Mouse (Mus musculus) layer of hippocampus, adult 8-10 months (tissue): ENCODE data around the gene Ccdc6. TPM values are rescaled to one million over a fixed set of nuclear protein-coding genes. Genes with fewer than 3 reads are reported as not detected.

Experiments
- DNase-seq, 2 experiments: peaks; one replicate each; pipeline ENCODE4 v3.0.0; 2022; ENCODE audit warnings: low spot score in 2 of 2
- total RNA-seq, 4 experiments: library from RNA; stranded (reverse); gene quantifications; 2 replicates each; pipeline ENCODE4 v1.2.4; 2022

Gene Ccdc6
- 10 to 100 TPM; 56.7 to 70.6 (median 66.3) TPM for total RNA-seq

- peak; percentile 48 to 71 for DNase-seq
Observed at GRCm38 (mm10) chr10:70096366-70097188, at the start of gene Ccdc6. Ccdc6 (plus strand) TSS chr10:70097121.

- DNase-seq = no peak
Observed at GRCm38 (mm10) chr10:70049771-70050170, 47.1 kb upstream of the Ccdc6 start.

GRCm38 (mm10) chr10:70055291-70055690 is 41.6 kb upstream of the Ccdc6 start:
- no peak for DNase-seq

GRCm38 (mm10) chr10:70057064-70057463 is 39.9 kb upstream of the Ccdc6 start:
- no peak for DNase-seq

GRCm38 (mm10) chr10:70060021-70060688 is 36.8 kb upstream of the Ccdc6 start:
- peak; percentile 37 to 65 for DNase-seq

GRCm38 (mm10) chr10:70060689-70061081 is 36.2 kb upstream of the Ccdc6 start:
- peak in 1 of 2 experiments; percentile 14 for DNase-seq

- no peak for DNase-seq
Observed at GRCm38 (mm10) chr10:70063881-70064555, 32.9 kb upstream of the Ccdc6 start.

GRCm38 (mm10) chr10:70065191-70065590 is 31.7 kb upstream of the Ccdc6 start:
- no peak for DNase-seq

- no peak for DNase-seq
Observed at GRCm38 (mm10) chr10:70066497-70067168, 30.3 kb upstream of the Ccdc6 start.

GRCm38 (mm10) chr10:70067169-70068115 is 29.5 kb upstream of the Ccdc6 start:
- no peak for DNase-seq

GRCm38 (mm10) chr10:70069321-70069720 is 27.6 kb upstream of the Ccdc6 start:
- DNase-seq = no peak

GRCm38 (mm10) chr10:70071334-70071733 is 25.6 kb upstream of the Ccdc6 start:
- DNase-seq = no peak

GRCm38 (mm10) chr10:70077452-70077851 is 19.5 kb upstream of the Ccdc6 start:
- DNase-seq = peak; percentile 26 to 29

GRCm38 (mm10) chr10:70080908-70081307 is 16.0 kb upstream of the Ccdc6 start:
- no peak for DNase-seq

GRCm38 (mm10) chr10:70081564-70082175 is 15.3 kb upstream of the Ccdc6 start:
- no peak for DNase-seq

GRCm38 (mm10) chr10:70083241-70083640 is 13.7 kb upstream of the Ccdc6 start:
- DNase-seq = no peak

GRCm38 (mm10) chr10:70085256-70085961 is 11.5 kb upstream of the Ccdc6 start:
- DNase-seq = no peak

- DNase-seq = no peak
Observed at GRCm38 (mm10) chr10:70088788-70089187, 8.1 kb upstream of the Ccdc6 start.

- DNase-seq = no peak
Observed at GRCm38 (mm10) chr10:70091876-70092462, 5.0 kb upstream of the Ccdc6 start.
